Mouse (Mus musculus) limb, embryonic 10.5 days (tissue): ENCODE results near the gene Ntpcr. TPM values are rescaled to one million over a fixed set of nuclear protein-coding genes. Genes with fewer than 3 reads are reported as not detected.

Experiments used
- DNase-seq: peaks from one replicate; pipeline ENCODE4 v3.0.0-alpha.2; 2017; ENCODE audit warnings: low spot score
- H3K27ac ChIP-seq: fragments of 300-500 bp; sonication (generic); 2 replicates; pipeline ENCODE4 v1.5.1; 2016; ENCODE audit warnings: mild to moderate bottlenecking
- H3K27me3 ChIP-seq: fragments of 300-500 bp; sonication (generic); 2 replicates; pipeline ENCODE4 v1.6.1; 2016; ENCODE audit warnings: low read depth, mild to moderate bottlenecking; ENCODE audit not compliant: poor library complexity, severe bottlenecking
- H3K36me3 ChIP-seq: fragments of 300-500 bp; sonication (generic); 2 replicates; pipeline ENCODE4 v1.6.1; 2016; ENCODE audit warnings: mild to moderate bottlenecking, moderate library complexity
- H3K4me1 ChIP-seq: fragments of 300-500 bp; sonication (generic); 2 replicates; pipeline ENCODE4 v1.6.1; 2016
- H3K4me3 ChIP-seq: fragments of 300-500 bp; sonication (generic); 2 replicates; pipeline ENCODE4 v1.5.1; 2016; ENCODE audit warnings: mild to moderate bottlenecking, moderate library complexity
- H3K9me3 ChIP-seq: fragments of 300-500 bp; sonication (generic); replicated peaks from 2 replicates; pipeline ENCODE4 v1.6.1; 2016; ENCODE audit warnings: mild to moderate bottlenecking
- WGBS: fragments of 180-500 bp; shearing (Covaris S2); methylation state at CpG from one replicate; pipeline ENCODE4 v1.1.7; 2016; 5-methylcytosine and 5-hydroxymethylcytosine counted together
- polyA plus RNA-seq: library from polyadenylated mRNA; unstranded; fragments of >200 nt; fragmentation: Nextera tagmentation; extraction: Ambion mirVana; gene quantifications from 2 replicates; pipeline ENCODE4 v1.2.1, GENCODE M21; 2016

Ntpcr gene
- polyA plus RNA-seq, 1 experiment from 2014 or later, result 20.2 TPM

GRCm38 (mm10) chr8:125704434-125704833 lies 25.3 kb upstream of the Ntpcr start:
- Histone ChIP-seq H3K36me3 (no peaks in the 10 kb centered on the region), H3K27ac (no peak overlapping the region), H3K27me3 (no peaks in the 10 kb centered on the region), H3K4me1 (no peaks in the 10 kb centered on the region), H3K4me3 (no peak overlapping the region), H3K9me3 (no peaks in the 10 kb centered on the region)
- 90% methylated on average over 6 of the region's 6 CpGs for WGBS
- no peak for DNase-seq

- WGBS, result 92% methylated on average over 7 of the region's 7 CpGs
- no peak for DNase-seq
- Histone ChIP-seq H3K9me3 (no peaks in the 10 kb centered on the region), H3K4me1 (no peaks in the 10 kb centered on the region), H3K27me3 (no peaks in the 10 kb centered on the region), H3K27ac (no peak overlapping the region), H3K36me3 (no peaks in the 10 kb centered on the region), H3K4me3 (no peak overlapping the region)
Observed at GRCm38 (mm10) chr8:125705816-125706215, 23.9 kb upstream of the Ntpcr start.

- H3K27me3 ChIP-seq, result 0 out of 2 replicates have a peak, but pooled peaks cover 4% of the 10 kb centered on the region
- H3K4me1 ChIP-seq, result no peaks in the 10 kb centered on the region
- DNase-seq, result no peak
- H3K9me3 ChIP-seq, result no peaks in the 10 kb centered on the region
- no peak overlapping the region for H3K4me3 ChIP-seq
- H3K36me3 ChIP-seq, result no peaks in the 10 kb centered on the region
- 90% methylated on average over 5 of the region's 5 CpGs for WGBS
- H3K27ac ChIP-seq, result no peak overlapping the region
Observed at GRCm38 (mm10) chr8:125709171-125709570, 20.6 kb upstream of the Ntpcr start.

GRCm38 (mm10) chr8:125711514-125711913 lies 18.2 kb upstream of the Ntpcr start:
- Histone ChIP-seq H3K36me3 (no peaks in the 10 kb centered on the region), H3K4me3 (no peak overlapping the region), H3K4me1 (peaks cover 7% of the 10 kb centered on the region), H3K9me3 (no peaks in the 10 kb centered on the region), H3K27me3 (0 out of 2 replicates have a peak, but pooled peaks cover 4% of the 10 kb centered on the region), H3K27ac (no peak overlapping the region)
- 89% methylated on average over 5 of the region's 5 CpGs for WGBS
- DNase-seq, result no peak

- H3K4me1 ChIP-seq, result peaks cover 35% of the 10 kb centered on the region
- no peaks in the 10 kb centered on the region for H3K9me3 ChIP-seq
- no peak for DNase-seq
- H3K27me3 ChIP-seq, result 0 out of 2 replicates have a peak, but pooled peaks cover 4% of the 10 kb centered on the region
- H3K4me3 ChIP-seq, result no peak overlapping the region
- peak overlapping the region; percentile 54 for H3K27ac ChIP-seq
- no peaks in the 10 kb centered on the region for H3K36me3 ChIP-seq
- 41% methylated on average over 4 of the region's 4 CpGs for WGBS
Observed at GRCm38 (mm10) chr8:125716211-125716610, 13.6 kb upstream of the Ntpcr start.

- WGBS, result 15% methylated on average over 7 of the region's 7 CpGs
- DNase-seq, result peak; percentile 53
- Histone ChIP-seq H3K27me3 (0 out of 2 replicates have a peak, but pooled peaks cover 4% of the 10 kb centered on the region), H3K9me3 (no peaks in the 10 kb centered on the region), H3K4me3 (no peak overlapping the region), H3K36me3 (no peaks in the 10 kb centered on the region), H3K27ac (peak overlapping the region; percentile 54), H3K4me1 (peaks cover 35% of the 10 kb centered on the region)
Observed at GRCm38 (mm10) chr8:125716613-125717012, 13.2 kb upstream of the Ntpcr start.

- Histone ChIP-seq H3K36me3 (no peaks in the 10 kb centered on the region), H3K9me3 (no peaks in the 10 kb centered on the region), H3K4me3 (no peak overlapping the region), H3K27me3 (no peaks in the 10 kb centered on the region), H3K27ac (no peak overlapping the region), H3K4me1 (peaks cover 50% of the 10 kb centered on the region)
- DNase-seq, result no peak
- WGBS, result 72% methylated on average over 4 of the region's 4 CpGs
Observed at GRCm38 (mm10) chr8:125718914-125719313, 10.8 kb upstream of the Ntpcr start.

- Histone ChIP-seq H3K4me1 (peaks cover 36% of the 10 kb centered on the region), H3K36me3 (no peaks in the 10 kb centered on the region), H3K9me3 (no peaks in the 10 kb centered on the region), H3K4me3 (no peak overlapping the region), H3K27ac (no peak overlapping the region), H3K27me3 (no peaks in the 10 kb centered on the region)
- 80% methylated on average over 7 of the region's 7 CpGs for WGBS
- DNase-seq, result no peak
Observed at GRCm38 (mm10) chr8:125722675-125723074, 7.1 kb upstream of the Ntpcr start.

- Histone ChIP-seq H3K4me3 (no peak overlapping the region), H3K4me1 (peaks cover 29% of the 10 kb centered on the region), H3K36me3 (no peaks in the 10 kb centered on the region), H3K27me3 (no peaks in the 10 kb centered on the region), H3K9me3 (no peaks in the 10 kb centered on the region), H3K27ac (no peak overlapping the region)
- 89% methylated on average over 6 of the region's 6 CpGs for WGBS
- DNase-seq, result no peak
Observed at GRCm38 (mm10) chr8:125723437-125723836, 6.3 kb upstream of the Ntpcr start.

- Histone ChIP-seq H3K4me1 (peaks cover 28% of the 10 kb centered on the region), H3K9me3 (no peaks in the 10 kb centered on the region), H3K27me3 (no peaks in the 10 kb centered on the region), H3K4me3 (no peak overlapping the region), H3K36me3 (no peaks in the 10 kb centered on the region), H3K27ac (no peak overlapping the region)
- DNase-seq, result no peak
- WGBS, result 86% methylated on average over 6 of the region's 6 CpGs
Observed at GRCm38 (mm10) chr8:125725037-125725820, 4.5 kb upstream of the Ntpcr start.

GRCm38 (mm10) chr8:125726143-125726542 lies 3.6 kb upstream of the Ntpcr start:
- Histone ChIP-seq H3K9me3 (no peaks in the 10 kb centered on the region), H3K36me3 (no peaks in the 10 kb centered on the region), H3K27me3 (no peaks in the 10 kb centered on the region), H3K27ac (no peak overlapping the region), H3K4me3 (no peak overlapping the region), H3K4me1 (peaks cover 30% of the 10 kb centered on the region)
- no peak for DNase-seq
- 90% methylated on average over 4 of the region's 4 CpGs for WGBS

GRCm38 (mm10) chr8:125726986-125727385 lies 2.8 kb upstream of the Ntpcr start:
- H3K9me3 ChIP-seq, result no peaks in the 10 kb centered on the region
- peaks cover 29% of the 10 kb centered on the region for H3K4me1 ChIP-seq
- no peaks in the 10 kb centered on the region for H3K36me3 ChIP-seq
- 81% methylated on average over 5 of the region's 5 CpGs for WGBS
- no peak for DNase-seq
- H3K27ac ChIP-seq, result no peak overlapping the region
- no peak overlapping the region for H3K4me3 ChIP-seq
- H3K27me3 ChIP-seq, result no peaks in the 10 kb centered on the region

GRCm38 (mm10) chr8:125727797-125728196 lies 2.0 kb upstream of the Ntpcr start:
- H3K36me3 ChIP-seq, result no peaks in the 10 kb centered on the region
- 0 out of 2 replicates have a peak overlapping the region, but pooled peaks have one; percentile 15 for H3K27ac ChIP-seq
- H3K4me1 ChIP-seq, result peaks cover 22% of the 10 kb centered on the region
- no peaks in the 10 kb centered on the region for H3K9me3 ChIP-seq
- no peak for DNase-seq
- no peak overlapping the region for H3K4me3 ChIP-seq
- no peaks in the 10 kb centered on the region for H3K27me3 ChIP-seq
- 47% methylated on average over 8 of the region's 8 CpGs for WGBS
